Mouse (Mus musculus) small intestine, adult 2 months (tissue): ENCODE measurements around the gene Mark3.

ENCODE experiments used
- CTCF ChIP-seq: fragments of 200-500 bp; IDR thresholded peaks from 2 replicates; pipeline ENCODE4 v1.5.1; 2012; ENCODE audit warnings: low read depth, mild to moderate bottlenecking, control low read depth, inconsistent platforms, low read length, moderate library complexity, mixed read lengths; ENCODE audit not compliant: insufficient replicate concordance, insufficient read length; ENCODE audit errors: extremely low read depth
- POLR2A ChIP-seq: fragments of 200-500 bp; IDR thresholded peaks from 2 replicates; pipeline ENCODE4 v1.6.1; 2012; ENCODE audit warnings: low read depth, mild to moderate bottlenecking, control low read depth, inconsistent platforms, low read length, moderate library complexity

DNA sequence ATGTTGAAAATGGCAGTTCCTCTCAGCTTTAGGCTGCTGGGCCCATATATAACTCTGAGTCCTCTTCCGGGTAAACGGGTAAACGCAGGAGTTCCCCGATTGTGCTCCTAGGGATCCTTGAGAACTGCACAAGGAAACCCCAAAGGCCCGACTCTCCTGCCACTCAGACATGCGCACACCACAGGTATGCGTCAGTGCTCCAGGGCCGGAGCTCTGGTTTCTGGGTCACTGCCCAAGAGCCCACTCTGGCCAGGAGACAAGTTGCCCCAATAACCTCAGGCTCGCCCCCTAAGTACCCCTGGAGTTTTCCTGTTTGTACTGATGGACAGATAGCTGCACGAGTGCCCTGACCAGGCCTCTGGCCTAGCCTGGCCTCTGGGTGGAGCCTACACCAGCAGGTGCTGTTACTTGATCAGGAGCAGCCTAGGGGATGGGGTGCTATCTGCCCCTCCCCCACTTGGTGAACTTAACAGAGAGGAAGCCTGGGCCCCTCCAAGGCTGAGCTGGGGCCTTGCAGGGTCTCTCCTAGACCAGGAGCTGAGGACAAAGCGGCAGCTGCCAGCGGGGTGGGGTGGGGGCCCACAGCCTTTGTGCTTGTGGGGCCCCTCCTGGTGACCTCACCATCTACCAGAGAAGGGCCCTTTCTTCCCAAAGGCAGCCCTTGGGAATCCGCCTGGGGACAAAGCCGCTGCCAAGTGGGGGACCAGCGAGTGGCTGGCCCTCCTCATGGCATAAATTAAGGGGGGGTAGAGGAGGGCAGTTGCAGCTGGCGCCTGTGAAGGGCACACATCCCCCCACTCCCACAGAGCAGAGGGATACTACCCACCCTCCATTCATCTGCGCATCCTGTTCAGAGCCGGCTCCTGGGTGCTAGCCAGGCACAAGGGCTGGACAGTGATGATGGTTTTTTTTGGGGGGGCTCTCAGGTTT, 119.3 kb downstream of the Mark3 start:
- TF ChIP-seq CTCF (no peak), POLR2A (no peak)
